Mouse (Mus musculus): ENCODE results near the gene Mgat4a. TPM values are rescaled to one million over a fixed set of nuclear protein-coding genes. Genes with fewer than 3 reads are reported as not detected.

The Mgat4a gene
- total and polyA plus RNA-seq, 3 experiments = 2.7 to 2.8 TPM; not detected in 1

DNA sequence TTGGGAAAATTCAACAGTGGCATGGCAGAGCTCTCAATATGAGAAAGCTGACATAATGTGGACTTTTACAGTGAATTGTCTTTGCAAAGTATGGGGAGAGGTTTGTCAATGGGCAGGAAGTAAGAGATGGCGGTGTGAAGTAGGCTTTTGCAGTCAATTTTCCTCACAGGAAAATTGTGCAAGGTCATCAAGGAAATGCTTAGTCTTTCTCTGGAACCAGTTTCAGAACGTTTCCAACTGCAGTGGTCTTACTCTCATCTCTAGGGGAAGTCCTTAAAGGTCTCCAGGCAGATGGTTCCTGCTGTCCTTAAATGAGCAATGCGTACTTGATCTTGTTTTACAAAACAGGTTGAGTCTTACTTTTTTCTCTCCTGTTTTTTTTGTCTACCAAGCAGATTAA, 53.8 kb downstream of the Mgat4a start:
- no peak for TF ChIP-seq CHD2 (IDR thresholded peaks at IDR 0.05; ENCODE audit: low read length)
- no peak for TF ChIP-seq TCF12 (IDR thresholded peaks at IDR 0.05; ENCODE audit: low read depth, low read length)
- TF ChIP-seq SMC3 (IDR thresholded peaks at IDR 0.05; ENCODE audit: low read depth, low read length) = no peak
- no peak for TF ChIP-seq EP300 (IDR thresholded peaks at IDR 0.05; ENCODE audit: low read depth in 1 of 2, low read length in 2 of 2)
- no peak for TF ChIP-seq MYC (IDR thresholded peaks at IDR 0.05; ENCODE audit: low read depth, low read length)
- no peak for TF ChIP-seq ZC3H11A (IDR thresholded peaks at IDR 0.05; ENCODE audit: low read depth, low read length)
- Histone ChIP-seq H3K27me3 (ENCODE audit: control insufficient read depth in 1 of 2, insufficient read depth in 2 of 2, low read length in 2 of 2) (no peaks in the 10 kb centered on the region), H3K79me2 (ENCODE audit: control insufficient read depth, insufficient read depth, low read length, poor library complexity) (no peaks in the 10 kb centered on the region), H3K4me1 (ENCODE audit: control insufficient read depth in 1 of 2, insufficient read depth in 2 of 2, low read length in 2 of 2) (peaks cover 0 to 6% of the 10 kb centered on the region in 2 experiments; a peak in 1 of 4 replicates), H3K36me3 (ENCODE audit: control insufficient read depth in 1 of 2, insufficient read depth in 2 of 2, low read length in 2 of 2) (peaks cover 0 to 7% of the 10 kb centered on the region in 2 experiments; a peak in 2 of 4 replicates), H3K4me3 (ENCODE audit: control insufficient read depth in 1 of 2, insufficient read depth in 1 of 2, low read depth in 2 of 2, low read length in 2 of 2) (no peak overlapping the region), H3K9ac (ENCODE audit: control insufficient read depth, low read depth, low read length, poor library complexity, severe bottlenecking) (no peak overlapping the region), H3K9me3 (replicated peaks; ENCODE audit: insufficient read depth, low read length) (no peaks in the 10 kb centered on the region), H3K27ac (ENCODE audit: control insufficient read depth, low read depth, low read length) (no peak overlapping the region)
- no peak for DNase-seq (ENCODE audit: low read depth, low spot score)

DNA sequence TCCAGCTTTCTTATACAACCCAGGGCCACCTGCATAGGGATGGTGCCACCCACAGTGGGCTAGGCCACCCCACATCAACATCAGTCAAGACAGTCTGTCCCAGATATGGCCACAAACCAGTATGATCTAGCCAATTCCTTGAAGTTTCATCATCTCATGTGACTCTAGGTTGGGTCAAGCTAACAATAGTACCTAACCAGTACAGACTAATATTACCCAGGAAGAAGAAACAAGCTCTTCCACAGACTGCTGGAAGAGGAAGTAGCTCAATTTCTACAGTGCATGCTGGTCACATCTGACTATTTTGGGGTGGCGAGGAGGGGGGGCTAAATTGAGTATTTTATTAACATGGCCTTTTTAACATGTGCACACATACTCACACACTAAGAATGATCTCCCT, 54.4 kb downstream of the Mgat4a start:
- Histone ChIP-seq H3K9ac (ENCODE audit: control insufficient read depth, low read depth, low read length, poor library complexity, severe bottlenecking) (no peak overlapping the region), H3K4me1 (ENCODE audit: control insufficient read depth in 1 of 2, insufficient read depth in 2 of 2, low read length in 2 of 2) (peaks cover 0 to 5% of the 10 kb centered on the region in 2 experiments; a peak in 1 of 4 replicates), H3K4me3 (ENCODE audit: control insufficient read depth in 1 of 2, insufficient read depth in 1 of 2, low read depth in 2 of 2, low read length in 2 of 2) (no peak overlapping the region), H3K9me3 (replicated peaks; ENCODE audit: insufficient read depth, low read length) (no peaks in the 10 kb centered on the region), H3K27ac (ENCODE audit: control insufficient read depth, low read depth, low read length) (no peak overlapping the region), H3K36me3 (ENCODE audit: control insufficient read depth in 1 of 2, insufficient read depth in 2 of 2, low read length in 2 of 2) (peaks cover 0 to 5% of the 10 kb centered on the region in 2 experiments; a peak in 2 of 4 replicates), H3K79me2 (ENCODE audit: control insufficient read depth, insufficient read depth, low read length, poor library complexity) (no peaks in the 10 kb centered on the region), H3K27me3 (ENCODE audit: control insufficient read depth in 1 of 2, insufficient read depth in 2 of 2, low read length in 2 of 2) (no peaks in the 10 kb centered on the region)
- DNase-seq (ENCODE audit: low read depth, low spot score) = no peak
- TF ChIP-seq HCFC1 (IDR thresholded peaks at IDR 0.05; ENCODE audit: low read depth, low read length) = no peak
- TF ChIP-seq MYC (IDR thresholded peaks at IDR 0.05; ENCODE audit: low read depth, low read length) = no peak
- no peak for TF ChIP-seq ETS1 (IDR thresholded peaks at IDR 0.05; ENCODE audit: low read depth, low read length)
- TF ChIP-seq MYB (IDR thresholded peaks at IDR 0.05; ENCODE audit: low read depth, low read length) = no peak
- TF ChIP-seq RAD21 (IDR thresholded peaks at IDR 0.05; ENCODE audit: low read depth, low read length) = no peak

DNA sequence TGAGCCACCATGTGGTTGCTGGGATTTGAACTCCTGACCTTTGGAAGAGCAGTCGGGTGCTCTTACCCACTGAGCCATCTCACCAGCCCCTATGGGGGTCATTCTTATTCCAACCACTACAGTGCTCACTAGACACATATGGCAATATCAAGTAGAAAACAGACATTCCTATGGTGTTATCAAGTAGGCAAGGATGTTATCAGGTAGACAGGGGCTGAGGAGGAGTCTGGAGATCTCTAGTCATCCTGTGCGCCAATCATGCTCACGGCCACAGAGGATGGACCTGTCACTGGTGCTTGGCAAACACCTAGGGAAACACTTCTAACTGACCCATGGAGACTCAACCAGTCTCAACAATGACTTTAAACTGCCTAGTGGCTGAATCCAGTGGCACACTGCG, 56.2 kb downstream of the Mgat4a start:
- Histone ChIP-seq H3K9ac (ENCODE audit: control insufficient read depth, low read depth, low read length, poor library complexity, severe bottlenecking) (no peak overlapping the region), H3K27me3 (ENCODE audit: control insufficient read depth in 1 of 2, insufficient read depth in 2 of 2, low read length in 2 of 2) (no peaks in the 10 kb centered on the region), H3K27ac (ENCODE audit: control insufficient read depth, low read depth, low read length) (no peak overlapping the region), H3K9me3 (replicated peaks; ENCODE audit: insufficient read depth, low read length) (no peaks in the 10 kb centered on the region), H3K4me3 (ENCODE audit: control insufficient read depth in 1 of 2, insufficient read depth in 1 of 2, low read depth in 2 of 2, low read length in 2 of 2) (no peak overlapping the region), H3K36me3 (ENCODE audit: control insufficient read depth in 1 of 2, insufficient read depth in 2 of 2, low read length in 2 of 2) (peaks cover 0 to 8% of the 10 kb centered on the region in 2 experiments; a peak in 2 of 4 replicates), H3K4me1 (ENCODE audit: control insufficient read depth in 1 of 2, insufficient read depth in 2 of 2, low read length in 2 of 2) (peaks cover 0 to 9% of the 10 kb centered on the region in 2 experiments; a peak in 2 of 4 replicates), H3K79me2 (ENCODE audit: control insufficient read depth, insufficient read depth, low read length, poor library complexity) (no peaks in the 10 kb centered on the region)
- no peak for TF ChIP-seq CHD2 (IDR thresholded peaks at IDR 0.05; ENCODE audit: low read length)
- no peak for TF ChIP-seq RAD21 (IDR thresholded peaks at IDR 0.05; ENCODE audit: low read depth, low read length)
- TF ChIP-seq NELFE (IDR thresholded peaks at IDR 0.05; ENCODE audit: low read depth, low read length) = no peak
- TF ChIP-seq MEF2A (IDR thresholded peaks at IDR 0.05; ENCODE audit: extremely low read depth, insufficient replicate concordance, low read depth, low read length, poor library complexity, severe bottlenecking) = no peak
- no peak for TF ChIP-seq MAX (IDR thresholded peaks at IDR 0.05; ENCODE audit: low read length)
- no peak for TF ChIP-seq ETS1 (IDR thresholded peaks at IDR 0.05; ENCODE audit: low read depth, low read length)
- TF ChIP-seq UBTF (IDR thresholded peaks at IDR 0.05; ENCODE audit: borderline replicate concordance, insufficient read depth, low read depth, low read length) = no peak
- no peak for TF ChIP-seq GABPA (IDR thresholded peaks at IDR 0.05; ENCODE audit: low read depth, low read length)
- TF ChIP-seq ZNF384 (IDR thresholded peaks at IDR 0.05; ENCODE audit: low read depth, low read length) = no peak
- no peak for TF ChIP-seq TAL1 (IDR thresholded peaks at IDR 0.05; ENCODE audit: low read length)
- TF ChIP-seq E2F4 (IDR thresholded peaks at IDR 0.05; ENCODE audit: borderline replicate concordance, low read depth, low read length) = no peak
- TF ChIP-seq USF1 (IDR thresholded peaks at IDR 0.05; ENCODE audit: low read depth, low read length) = no peak
- no peak for DNase-seq (ENCODE audit: low read depth, low spot score)

Measured in MEL (cell line).